Mouse (Mus musculus) bone marrow macrophage, adult 2 months (primary cell): Measurements from ENCODE around the gene Phf7.

Source experiments
- CTCF ChIP-seq: IDR thresholded peaks from 2 replicates; pipeline ENCODE4 v1.5.1; 2012; ENCODE audit warnings: low read depth, mild to moderate bottlenecking, low read length, moderate library complexity
- POLR2A ChIP-seq: IDR thresholded peaks from 2 replicates; pipeline ENCODE4 v1.6.1; 2012; ENCODE audit warnings: mild to moderate bottlenecking, low read depth, low read length, borderline replicate concordance

DNA sequence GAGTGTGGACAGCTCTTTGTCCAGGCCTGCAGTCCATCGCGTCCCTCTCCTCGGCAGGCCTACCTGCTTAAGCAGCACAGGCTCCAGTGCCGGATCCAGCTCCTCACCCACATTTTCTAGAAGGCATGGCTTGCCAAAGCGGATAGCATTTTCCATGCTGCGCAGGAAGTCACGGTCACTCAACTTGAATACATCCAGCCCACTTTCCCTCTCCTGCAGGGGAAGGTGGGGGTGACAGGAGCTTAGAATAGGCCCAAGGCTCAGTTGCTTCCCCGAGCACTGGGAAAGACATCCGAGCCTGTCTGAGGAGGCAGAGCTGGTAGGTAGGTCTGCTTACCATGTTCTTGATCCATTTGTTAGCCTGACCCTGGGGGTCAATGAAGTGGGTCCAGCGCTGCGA lies 16.5 kb upstream of the Phf7 start:
- TF ChIP-seq POLR2A = no peak
- no peak for TF ChIP-seq CTCF
